Mouse (Mus musculus): ENCODE measurements around the gene Fmnl2. TPM values are rescaled to one million over a fixed set of nuclear protein-coding genes. Genes with fewer than 3 reads are reported as not detected.

Gene Fmnl2
- polyA plus RNA-seq, 1 experiment = 2.3 TPM

- no peak overlapping the region for H3K4me3 ChIP-seq (ENCODE audit: extremely low read depth, insufficient read depth, insufficient read length)
- no peak for DNase-seq (ENCODE audit: low read depth in 1 of 2, low spot score in 2 of 2)
- no peaks in the 10 kb centered on the region for H3K27me3 ChIP-seq (ENCODE audit: control insufficient read depth, insufficient read depth, low read length)
- no peaks in the 10 kb centered on the region for H3K36me3 ChIP-seq (ENCODE audit: control insufficient read depth, insufficient read depth, low read length)
- H3K4me1 ChIP-seq (ENCODE audit: control insufficient read depth, insufficient read depth, insufficient read length) = no peaks in the 10 kb centered on the region
- no peak for TF ChIP-seq POLR2A (IDR thresholded peaks at IDR 0.05; ENCODE audit: low read depth, low read length)
- H3K27ac ChIP-seq (ENCODE audit: insufficient read depth, low read length) = no peak overlapping the region
- WGBS = 93% methylated on average over 2 of the region's 2 CpGs
Observed at GRCm38 (mm10) chr2:53057291-53057690, 199.6 kb downstream of the Fmnl2 start.

- WGBS = 92% methylated on average over 9 of the region's 9 CpGs
- Histone ChIP-seq H3K36me3 (ENCODE audit: control insufficient read depth, insufficient read depth, low read length) (no peaks in the 10 kb centered on the region), H3K4me1 (ENCODE audit: control insufficient read depth, insufficient read depth, insufficient read length) (no peaks in the 10 kb centered on the region), H3K27me3 (ENCODE audit: control insufficient read depth, insufficient read depth, low read length) (no peaks in the 10 kb centered on the region), H3K27ac (ENCODE audit: insufficient read depth, low read length) (no peak overlapping the region), H3K4me3 (ENCODE audit: extremely low read depth, insufficient read depth, insufficient read length) (no peak overlapping the region)
- no peak for DNase-seq (ENCODE audit: low read depth in 1 of 2, low spot score in 2 of 2)
- TF ChIP-seq CTCF (IDR thresholded peaks at IDR 0.05; ENCODE audit: extremely low read depth, insufficient read depth, insufficient read length, insufficient replicate concordance) = no peak
- TF ChIP-seq POLR2A (IDR thresholded peaks at IDR 0.05; ENCODE audit: low read depth, low read length) = no peak
Observed at GRCm38 (mm10) chr2:53061363-53062000, 203.8 kb downstream of the Fmnl2 start.

- Histone ChIP-seq H3K27ac (ENCODE audit: insufficient read depth, low read length) (no peak overlapping the region), H3K4me3 (ENCODE audit: extremely low read depth, insufficient read depth, insufficient read length) (no peak overlapping the region), H3K27me3 (ENCODE audit: control insufficient read depth, insufficient read depth, low read length) (no peaks in the 10 kb centered on the region), H3K4me1 (ENCODE audit: control insufficient read depth, insufficient read depth, insufficient read length) (no peaks in the 10 kb centered on the region), H3K36me3 (ENCODE audit: control insufficient read depth, insufficient read depth, low read length) (no peaks in the 10 kb centered on the region)
- WGBS = 96% methylated on average over 2 of the region's 2 CpGs
- TF ChIP-seq POLR2A (IDR thresholded peaks at IDR 0.05; ENCODE audit: low read depth, low read length) = no peak
- no peak for TF ChIP-seq CTCF (IDR thresholded peaks at IDR 0.05; ENCODE audit: extremely low read depth, insufficient read depth, insufficient read length, insufficient replicate concordance)
- no peak for DNase-seq (ENCODE audit: low read depth in 1 of 2, low spot score in 2 of 2)
Observed at GRCm38 (mm10) chr2:53066973-53067372, 209.3 kb downstream of the Fmnl2 start.

- no peak for DNase-seq (ENCODE audit: low read depth in 1 of 2, low spot score in 2 of 2)
- WGBS = 0% methylated on average over 1 of the region's 1 CpGs
- Histone ChIP-seq H3K27ac (ENCODE audit: insufficient read depth, low read length) (no peak overlapping the region), H3K27me3 (ENCODE audit: control insufficient read depth, insufficient read depth, low read length) (no peaks in the 10 kb centered on the region), H3K4me1 (ENCODE audit: control insufficient read depth, insufficient read depth, insufficient read length) (no peaks in the 10 kb centered on the region), H3K36me3 (ENCODE audit: control insufficient read depth, insufficient read depth, low read length) (no peaks in the 10 kb centered on the region), H3K4me3 (ENCODE audit: extremely low read depth, insufficient read depth, insufficient read length) (no peak overlapping the region)
- TF ChIP-seq CTCF (IDR thresholded peaks at IDR 0.05; ENCODE audit: extremely low read depth, insufficient read depth, insufficient read length, insufficient replicate concordance) (no peak), POLR2A (IDR thresholded peaks at IDR 0.05; ENCODE audit: low read depth, low read length) (no peak)
Observed at GRCm38 (mm10) chr2:53070607-53071006, 212.9 kb downstream of the Fmnl2 start.

- TF ChIP-seq POLR2A (IDR thresholded peaks at IDR 0.05; ENCODE audit: low read depth, low read length) (no peak), CTCF (IDR thresholded peaks at IDR 0.05; ENCODE audit: extremely low read depth, insufficient read depth, insufficient read length, insufficient replicate concordance) (no peak)
- H3K4me3 ChIP-seq (ENCODE audit: extremely low read depth, insufficient read depth, insufficient read length) = no peak overlapping the region
- H3K27ac ChIP-seq (ENCODE audit: insufficient read depth, low read length) = no peak overlapping the region
- 90% methylated on average over 2 of the region's 2 CpGs for WGBS
- no peaks in the 10 kb centered on the region for H3K4me1 ChIP-seq (ENCODE audit: control insufficient read depth, insufficient read depth, insufficient read length)
- H3K27me3 ChIP-seq (ENCODE audit: control insufficient read depth, insufficient read depth, low read length) = no peaks in the 10 kb centered on the region
- no peak for DNase-seq (ENCODE audit: low read depth in 1 of 2, low spot score in 2 of 2)
- H3K36me3 ChIP-seq (ENCODE audit: control insufficient read depth, insufficient read depth, low read length) = no peaks in the 10 kb centered on the region
Observed at GRCm38 (mm10) chr2:53079693-53080286, 222.1 kb downstream of the Fmnl2 start.

DNA sequence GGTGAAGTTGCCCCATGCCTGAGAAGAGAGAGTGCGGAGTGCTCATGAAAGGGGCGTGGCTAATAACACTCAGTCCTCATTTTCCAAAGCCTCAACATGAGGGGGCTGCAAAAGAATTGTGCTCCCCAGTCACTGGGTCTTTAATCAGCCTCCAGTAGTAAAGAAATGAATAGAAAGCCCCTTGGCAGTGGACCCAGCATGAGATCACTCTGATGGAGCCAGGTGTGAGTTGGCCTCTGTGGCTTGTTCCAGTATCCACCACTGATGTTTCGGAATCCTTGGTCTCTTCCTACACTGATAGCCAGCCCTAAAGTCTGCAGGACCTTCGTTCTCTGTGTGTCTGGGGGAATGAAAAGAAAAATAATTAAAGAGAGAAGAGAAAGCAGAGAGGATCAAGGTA is 224.4 kb downstream of the Fmnl2 start:
- Histone ChIP-seq H3K4me1 (ENCODE audit: control insufficient read depth, insufficient read depth, insufficient read length) (no peaks in the 10 kb centered on the region), H3K27me3 (ENCODE audit: control insufficient read depth, insufficient read depth, low read length) (no peaks in the 10 kb centered on the region), H3K36me3 (ENCODE audit: control insufficient read depth, insufficient read depth, low read length) (no peaks in the 10 kb centered on the region), H3K27ac (ENCODE audit: insufficient read depth, low read length) (no peak overlapping the region), H3K4me3 (ENCODE audit: extremely low read depth, insufficient read depth, insufficient read length) (no peak overlapping the region)
- TF ChIP-seq CTCF (IDR thresholded peaks at IDR 0.05; ENCODE audit: extremely low read depth, insufficient read depth, insufficient read length, insufficient replicate concordance) (no peak), POLR2A (IDR thresholded peaks at IDR 0.05; ENCODE audit: low read depth, low read length) (no peak)
- 93% methylated on average over 4 of the region's 4 CpGs for WGBS
- no peak for DNase-seq (ENCODE audit: low read depth in 1 of 2, low spot score in 2 of 2)

- no peak for TF ChIP-seq CTCF (IDR thresholded peaks at IDR 0.05; ENCODE audit: extremely low read depth, insufficient read depth, insufficient read length, insufficient replicate concordance)
- TF ChIP-seq POLR2A (IDR thresholded peaks at IDR 0.05; ENCODE audit: low read depth, low read length) = no peak
- DNase-seq (ENCODE audit: low read depth in 1 of 2, low spot score in 2 of 2) = no peak
- 97% methylated on average over 5 of the region's 5 CpGs for WGBS
- Histone ChIP-seq H3K4me3 (ENCODE audit: extremely low read depth, insufficient read depth, insufficient read length) (no peak overlapping the region), H3K27ac (ENCODE audit: insufficient read depth, low read length) (no peak overlapping the region), H3K36me3 (ENCODE audit: control insufficient read depth, insufficient read depth, low read length) (no peaks in the 10 kb centered on the region), H3K27me3 (ENCODE audit: control insufficient read depth, insufficient read depth, low read length) (no peaks in the 10 kb centered on the region), H3K4me1 (ENCODE audit: control insufficient read depth, insufficient read depth, insufficient read length) (no peaks in the 10 kb centered on the region)
Observed at GRCm38 (mm10) chr2:53082501-53082900, 224.8 kb downstream of the Fmnl2 start.
